Mouse (Mus musculus): ENCODE results near the gene Spag7. TPM values are rescaled to one million over a fixed set of nuclear protein-coding genes. Genes with fewer than 3 reads are reported as not detected.

Spag7 gene
- polyA plus RNA-seq, 1 experiment = 91.1 TPM

DNA sequence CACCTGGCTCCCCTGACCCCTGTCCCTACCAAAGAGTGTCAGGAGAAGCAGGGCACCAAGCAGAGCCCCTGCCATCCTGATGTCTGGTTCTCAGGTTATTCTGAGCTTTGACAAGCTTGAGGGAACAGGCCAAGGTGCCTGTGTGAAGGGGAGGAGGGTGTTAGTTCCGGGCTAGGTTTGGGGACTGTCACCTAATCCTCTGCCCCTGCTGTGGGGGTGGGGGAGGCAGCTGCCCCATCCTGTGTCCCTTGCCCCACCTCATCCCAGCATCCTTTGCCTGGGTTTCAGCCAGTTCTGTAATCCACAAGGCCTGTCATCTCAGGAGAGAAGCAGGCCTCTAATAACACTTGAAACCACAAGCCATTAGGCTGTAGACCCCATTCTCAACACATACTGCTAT, 50.1 kb downstream of the Spag7 start, which contains the start of gene Chrne:
TSS of gene Chrne (minus strand) at position 116 of the 400 bp plus-strand sequence.
- TF ChIP-seq POLR2A (IDR thresholded peaks at IDR 0.05; ENCODE audit: low read depth, low read length) (no peak), CTCF (IDR thresholded peaks at IDR 0.05; ENCODE audit: borderline replicate concordance, insufficient read depth, low read length) (no peak)
- Histone ChIP-seq H3K4me3 (ENCODE audit: insufficient read depth, low read length) (no peak within 1 kb of the TSS), H3K27ac (ENCODE audit: insufficient read depth, low read length) (no peak within 1 kb of the TSS), H3K4me1 (ENCODE audit: control insufficient read depth, insufficient read depth, low read length) (peaks cover 2% of the 10 kb centered on the region; the same call in 1 of the 2 replicates)

DNA sequence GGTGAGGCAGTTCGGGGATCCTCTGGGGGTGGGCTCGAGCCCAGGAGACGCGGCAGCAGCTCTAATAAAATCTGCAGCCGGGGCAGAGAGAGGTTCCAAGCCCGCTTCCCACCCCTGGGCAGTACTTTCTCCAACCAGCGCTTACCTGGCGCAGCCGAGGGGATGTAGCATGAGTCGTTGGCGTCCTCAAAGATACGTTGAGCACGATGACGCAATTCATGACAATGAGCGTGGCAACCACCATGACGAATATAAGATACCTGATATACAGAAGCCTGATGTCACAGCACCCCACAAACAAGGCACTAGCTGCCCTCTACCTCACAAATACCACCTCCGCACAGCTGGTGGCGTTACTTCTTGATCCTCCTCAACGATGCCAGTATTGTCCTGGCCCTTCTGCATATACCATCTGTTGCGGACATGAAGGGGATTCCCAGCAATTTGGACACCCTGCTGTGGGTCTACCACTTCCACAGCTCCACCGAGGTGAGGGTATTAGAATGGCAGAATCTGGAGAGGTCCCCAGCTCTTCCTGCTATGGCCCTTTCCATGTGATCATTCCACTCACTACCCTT, 53.6 kb downstream of the Spag7 start, which contains the start of gene 4930544D05Rik:
TSS of gene 4930544D05Rik (plus strand) at position 333 of the 578 bp plus-strand sequence.
- TF ChIP-seq POLR2A (IDR thresholded peaks at IDR 0.05; ENCODE audit: low read depth, low read length) = no peak
- no peak for TF ChIP-seq CTCF (IDR thresholded peaks at IDR 0.05; ENCODE audit: borderline replicate concordance, insufficient read depth, low read length)
- H3K4me1 ChIP-seq (ENCODE audit: control insufficient read depth, insufficient read depth, low read length) = no peaks in the 10 kb centered on the region
- H3K27ac ChIP-seq (ENCODE audit: insufficient read depth, low read length) = no peak within 1 kb of the TSS
- no peak within 1 kb of the TSS for H3K4me3 ChIP-seq (ENCODE audit: insufficient read depth, low read length)

DNA sequence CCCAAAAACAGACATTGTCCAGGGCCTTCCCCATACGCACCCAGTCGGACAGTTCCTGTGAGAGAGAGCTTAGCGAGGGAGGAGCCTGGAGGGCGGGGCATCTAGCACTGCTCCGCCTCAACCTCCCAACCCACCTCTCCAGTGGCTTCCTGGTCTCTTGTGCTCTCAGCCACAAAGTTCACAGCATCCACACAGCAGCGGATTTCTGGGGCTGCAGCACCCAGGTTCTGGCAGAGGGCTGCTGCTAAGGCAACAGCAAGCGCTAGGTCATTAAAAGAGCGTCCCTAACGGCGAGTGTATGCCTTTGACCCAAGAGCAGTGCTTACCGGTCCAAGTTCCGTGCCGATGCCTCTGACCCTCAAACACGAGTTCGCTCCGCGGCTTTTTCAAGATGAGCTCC, 54.1 kb downstream of the Spag7 start:
- no peak overlapping the region for H3K4me3 ChIP-seq (ENCODE audit: insufficient read depth, low read length)
- no peaks in the 10 kb centered on the region for H3K4me1 ChIP-seq (ENCODE audit: control insufficient read depth, insufficient read depth, low read length)
- TF ChIP-seq POLR2A (IDR thresholded peaks at IDR 0.05; ENCODE audit: low read depth, low read length) = peak; percentile 52; the same call in 1 of the 2 replicates
- TF ChIP-seq CTCF (IDR thresholded peaks at IDR 0.05; ENCODE audit: borderline replicate concordance, insufficient read depth, low read length) = no peak
- H3K27ac ChIP-seq (ENCODE audit: insufficient read depth, low read length) = no peak overlapping the region

Other genes with a start within 250 kb of the Spag7 start
- 9.1 and 10.1 TPM in 2 replicates for gene Arrb2, start 236.8 kb downstream of the Spag7 start, polyA plus RNA-seq (2011; ENCODE audit: insufficient read length, low read depth, missing spikeins)
- 14.0 and 14.1 TPM in 2 replicates for gene Med11, start 217.5 kb downstream of the Spag7 start, polyA plus RNA-seq (2011; ENCODE audit: insufficient read length, low read depth, missing spikeins)
- 0.19 and 0.20 TPM in 2 replicates for gene Zmynd15, start 210.0 kb downstream of the Spag7 start, polyA plus RNA-seq (2011; ENCODE audit: insufficient read length, low read depth, missing spikeins)
- 4.1 and 6.0 TPM in 2 replicates for gene Cxcl16, start 209.4 kb downstream of the Spag7 start, polyA plus RNA-seq (2011; ENCODE audit: insufficient read length, low read depth, missing spikeins)
- gene Tm4sf5, start 164.2 kb downstream of the Spag7 start, polyA plus RNA-seq (2011; ENCODE audit: insufficient read length, low read depth, missing spikeins) = not detected in 2 replicates
- gene Vmo1, start 154.8 kb downstream of the Spag7 start, polyA plus RNA-seq (2011; ENCODE audit: insufficient read length, low read depth, missing spikeins) = 0.79 TPM in 1 of 2 replicates, not detected in the other
- gene Gltpd2, start 150.2 kb downstream of the Spag7 start, polyA plus RNA-seq (2011; ENCODE audit: insufficient read length, low read depth, missing spikeins) = not detected in 2 replicates
- 162 and 177 TPM in 2 replicates for gene Psmb6, start 144.0 kb downstream of the Spag7 start, polyA plus RNA-seq (2011; ENCODE audit: insufficient read length, low read depth, missing spikeins)
- gene Gm40193, start 136.5 kb downstream of the Spag7 start, polyA plus RNA-seq (2011; ENCODE audit: insufficient read length, low read depth, missing spikeins) = not detected in 2 replicates
- 19.7 and 23.3 TPM in 2 replicates for gene Pld2, start 129.4 kb downstream of the Spag7 start, polyA plus RNA-seq (2011; ENCODE audit: insufficient read length, low read depth, missing spikeins)
- gene Mink1, start 106.5 kb downstream of the Spag7 start, polyA plus RNA-seq (2011; ENCODE audit: insufficient read length, low read depth, missing spikeins) = 36.2 and 37.0 TPM in 2 replicates
- not detected in 2 replicates for gene 4930544D05Rik, start 53.6 kb downstream of the Spag7 start, polyA plus RNA-seq (2011; ENCODE audit: insufficient read length, low read depth, missing spikeins)
- gene Chrne, start 50.2 kb downstream of the Spag7 start, polyA plus RNA-seq (2011; ENCODE audit: insufficient read length, low read depth, missing spikeins) = not detected in 2 replicates
- gene Gp1ba, start 30.3 kb downstream of the Spag7 start, polyA plus RNA-seq (2011; ENCODE audit: insufficient read length, low read depth, missing spikeins) = not detected in 2 replicates
- 14.9 and 19.5 TPM in 2 replicates for gene Rnf167, start 22.2 kb downstream of the Spag7 start, polyA plus RNA-seq (2011; ENCODE audit: insufficient read length, low read depth, missing spikeins)
- gene Slc25a11, start 21.9 kb downstream of the Spag7 start, polyA plus RNA-seq (2011; ENCODE audit: insufficient read length, low read depth, missing spikeins) = 75.9 and 81.1 TPM in 2 replicates
- 1,131 and 1,278 TPM in 2 replicates for gene Pfn1, start 14.8 kb downstream of the Spag7 start, polyA plus RNA-seq (2011; ENCODE audit: insufficient read length, low read depth, missing spikeins)
- 15.6 and 31.0 TPM in 2 replicates for gene Eno3, start 12.2 kb downstream of the Spag7 start, polyA plus RNA-seq (2011; ENCODE audit: insufficient read length, low read depth, missing spikeins)
- 15.3 and 16.4 TPM in 2 replicates for gene Camta2, start 18.7 kb upstream of the Spag7 start, polyA plus RNA-seq (2011; ENCODE audit: insufficient read length, low read depth, missing spikeins)
- gene Inca1, start 30.7 kb upstream of the Spag7 start, polyA plus RNA-seq (2011; ENCODE audit: insufficient read length, low read depth, missing spikeins) = 1.2 and 2.4 TPM in 2 replicates
- 88.5 and 112 TPM in 2 replicates for gene Kif1c, start 31.1 kb upstream of the Spag7 start, polyA plus RNA-seq (2011; ENCODE audit: insufficient read length, low read depth, missing spikeins)
- gene Zfp3, start 94.8 kb upstream of the Spag7 start, polyA plus RNA-seq (2011; ENCODE audit: insufficient read length, low read depth, missing spikeins) = 1.5 and 2.5 TPM in 2 replicates
- gene Scimp, start 143.2 kb upstream of the Spag7 start, polyA plus RNA-seq (2011; ENCODE audit: insufficient read length, low read depth, missing spikeins) = not detected in 2 replicates
- gene Rabep1, start 175.4 kb upstream of the Spag7 start, polyA plus RNA-seq (2011; ENCODE audit: insufficient read length, low read depth, missing spikeins) = 54.8 and 57.8 TPM in 2 replicates

All from embryonic fibroblast, embryonic 13.5 days (primary cell).